Mouse (Mus musculus): ENCODE measurements around the gene Tgif1.

Gene Tgif1

DNA sequence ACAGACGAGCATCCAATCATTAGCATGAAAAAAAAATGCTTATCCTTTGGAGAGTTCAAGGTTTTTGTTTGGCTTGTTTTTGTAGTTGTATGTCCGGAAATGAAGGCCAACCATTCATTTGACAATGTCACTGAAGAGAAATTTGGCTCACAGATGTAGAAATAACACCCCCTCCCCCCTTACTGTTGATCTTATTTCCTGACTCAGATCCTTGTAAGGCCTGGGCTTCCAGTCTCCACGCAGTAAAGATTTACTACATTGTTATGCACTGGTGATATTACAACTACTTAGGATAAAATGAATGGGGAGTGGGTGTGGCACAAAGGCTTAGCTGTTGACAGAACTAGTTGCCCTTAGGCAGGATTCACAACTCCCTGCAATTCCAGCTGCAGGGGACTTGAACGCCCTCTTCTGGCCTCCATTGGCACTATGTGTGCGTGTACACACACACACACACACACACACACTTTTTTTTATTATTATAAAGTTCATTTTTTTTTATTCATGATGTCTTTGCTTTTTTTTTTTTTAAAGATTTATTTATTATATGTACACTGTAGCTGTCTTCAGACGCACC is 13.3 kb upstream of the Tgif1 start:
- peak; percentile 96 for DNase-seq (ENCODE audit: low read depth, low spot score)

DNA sequence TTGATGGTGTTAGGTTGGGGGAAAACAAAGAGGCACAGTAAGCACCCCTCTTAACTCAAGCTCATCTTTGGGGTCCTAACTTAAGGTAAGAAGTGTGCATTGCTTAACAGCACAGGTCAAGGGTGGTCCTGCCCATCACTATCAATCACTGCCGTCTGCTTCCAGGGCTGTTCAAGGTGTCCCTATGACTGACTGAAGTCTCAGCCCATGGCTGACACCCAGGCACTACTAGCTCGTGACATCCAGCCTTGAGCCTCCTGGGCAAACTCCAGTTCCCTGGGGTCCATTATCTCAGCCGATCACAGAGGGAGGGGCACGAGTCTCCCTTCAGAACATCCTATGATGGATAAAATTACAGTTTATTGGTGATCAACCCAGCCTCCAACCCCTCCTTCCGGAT is 12.7 kb upstream of the Tgif1 start:
- no peak for DNase-seq (ENCODE audit: low read depth, low spot score)

DNA sequence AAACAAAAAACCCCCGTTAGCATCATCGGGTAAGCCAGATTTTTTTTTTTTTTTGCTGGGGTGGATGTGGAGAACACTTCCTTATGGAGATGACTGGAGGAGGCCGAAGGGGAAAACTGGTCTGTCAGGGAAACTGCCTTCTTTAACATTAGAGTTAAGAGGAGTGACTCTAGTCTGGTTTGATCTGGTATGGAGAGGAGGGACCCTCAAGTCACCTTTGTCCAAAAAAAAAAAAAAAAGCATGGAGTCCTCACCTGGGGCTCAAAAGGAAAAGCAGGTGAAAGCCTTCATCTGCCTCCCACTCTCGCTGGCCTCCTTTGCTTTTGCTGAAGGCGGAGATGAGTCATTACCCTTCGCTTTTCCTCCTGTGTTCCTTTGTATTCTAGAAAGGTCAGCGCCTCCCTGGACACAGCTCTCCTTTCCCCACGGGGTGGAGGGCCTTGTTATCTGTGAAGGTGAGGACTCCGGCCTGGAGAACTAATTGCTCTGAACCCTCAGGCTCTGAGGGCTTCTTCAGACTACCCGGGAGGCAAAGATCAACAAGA is 11.8 kb upstream of the Tgif1 start:
- peak; percentile 92 for DNase-seq (ENCODE audit: low read depth, low spot score)

DNA sequence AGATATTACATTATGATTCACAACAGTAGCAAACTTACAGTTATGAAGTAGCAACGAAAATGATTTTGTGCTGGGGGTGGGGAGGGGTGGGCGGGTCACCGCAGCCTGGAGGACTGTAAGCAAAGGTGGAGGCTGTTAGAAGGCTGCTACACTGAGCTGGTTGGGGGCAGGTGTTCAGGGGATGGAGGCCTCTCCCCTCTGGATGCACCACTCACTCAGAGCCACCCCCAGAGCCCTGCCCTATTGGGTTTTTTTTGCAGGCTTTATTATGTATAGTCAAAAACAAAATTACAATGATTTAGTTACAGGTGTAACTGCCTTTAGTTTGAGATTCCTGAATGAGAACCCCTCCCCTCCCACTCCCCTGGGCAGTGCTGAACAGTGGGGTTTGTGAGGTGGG is 11.3 kb upstream of the Tgif1 start:
- DNase-seq (ENCODE audit: low read depth, low spot score) = no peak

DNA sequence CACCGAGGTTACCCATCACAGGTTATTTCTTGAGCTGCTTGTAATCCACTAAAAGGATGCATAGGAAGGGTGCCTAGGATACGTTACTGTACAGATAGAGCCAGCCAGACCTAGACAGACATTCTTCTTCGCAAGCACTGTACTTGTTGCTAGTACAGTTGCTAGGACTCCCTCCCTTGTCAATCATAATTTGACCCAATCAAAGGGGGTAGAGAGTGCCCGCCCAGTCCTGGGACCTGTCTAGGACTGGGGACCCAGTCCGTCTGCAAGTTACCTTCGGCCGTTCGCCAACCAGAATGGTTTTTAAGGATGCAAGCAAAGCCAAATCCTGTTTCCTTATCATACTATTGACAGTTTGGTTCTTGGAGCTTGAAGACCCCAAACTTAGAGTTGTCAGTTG is 10.8 kb upstream of the Tgif1 start:
- no peak for DNase-seq (ENCODE audit: low read depth, low spot score)

DNA sequence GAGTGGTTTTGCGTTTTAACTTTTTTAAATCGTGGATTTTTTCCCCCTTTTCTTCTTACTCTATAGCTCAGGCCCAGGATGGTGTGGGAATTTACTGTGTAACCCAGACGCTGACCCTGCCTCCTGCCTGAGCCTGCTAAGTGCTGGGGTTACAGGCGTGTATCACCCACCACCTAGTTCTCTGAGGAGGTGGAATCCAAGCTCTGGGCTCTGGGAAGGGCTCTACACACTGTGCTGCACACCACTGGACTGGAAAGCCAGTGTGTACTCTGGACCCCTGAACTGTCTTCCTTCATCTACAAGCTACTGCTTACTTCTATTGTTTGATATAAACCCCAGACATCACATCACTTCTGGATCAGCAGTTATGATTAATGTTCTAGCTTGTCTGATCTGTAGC is 5.5 kb upstream of the Tgif1 start:
- DNase-seq (ENCODE audit: low read depth, low spot score) = no peak

DNA sequence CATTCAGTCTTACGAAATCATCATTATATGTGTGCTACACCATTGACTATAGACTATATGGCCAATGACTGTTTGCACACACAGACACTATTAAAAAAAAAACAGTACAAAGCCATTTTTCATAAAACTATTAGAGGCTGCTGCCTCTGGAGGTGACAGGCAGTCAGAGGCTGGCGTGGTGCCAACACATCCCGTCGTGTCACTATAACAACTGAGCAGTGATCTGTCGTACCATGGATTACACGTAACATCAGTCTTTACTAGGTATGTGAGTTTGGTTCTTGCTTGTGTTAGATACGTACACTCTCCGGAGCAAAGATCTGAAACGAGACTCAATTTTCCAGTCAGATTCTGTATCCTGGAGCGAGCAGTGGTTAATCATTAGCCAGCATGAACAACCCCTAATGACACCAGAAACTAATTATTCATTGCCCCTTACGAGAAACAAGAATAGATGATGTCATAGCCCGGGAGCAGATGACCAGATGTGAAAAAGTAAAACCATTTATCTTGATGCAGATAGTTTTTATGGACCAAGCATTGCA is 3.6 kb upstream of the Tgif1 start:
- DNase-seq (ENCODE audit: low read depth, low spot score) = no peak

DNA sequence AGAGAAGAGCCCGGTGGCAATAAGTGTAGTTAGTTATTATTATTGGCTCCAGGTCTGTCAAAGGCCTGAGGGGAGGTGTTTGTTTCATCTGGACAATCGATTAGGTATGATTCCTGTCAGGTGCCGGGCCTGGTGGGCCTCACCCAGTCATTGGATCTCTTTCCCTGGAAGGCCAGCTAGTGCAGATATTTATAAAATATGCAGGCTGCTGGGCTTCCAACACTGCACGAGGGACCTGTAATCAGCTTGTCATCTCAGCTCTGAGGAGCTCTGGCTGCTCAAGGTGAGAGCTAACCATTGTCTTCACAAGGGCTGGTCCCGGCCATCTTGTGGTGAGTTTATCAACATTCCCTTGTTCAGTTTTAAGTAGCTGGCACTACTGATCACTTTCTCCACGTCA is 675 bp upstream of the Tgif1 start:
- peak; percentile 57 for DNase-seq (ENCODE audit: low read depth, low spot score)

DNA sequence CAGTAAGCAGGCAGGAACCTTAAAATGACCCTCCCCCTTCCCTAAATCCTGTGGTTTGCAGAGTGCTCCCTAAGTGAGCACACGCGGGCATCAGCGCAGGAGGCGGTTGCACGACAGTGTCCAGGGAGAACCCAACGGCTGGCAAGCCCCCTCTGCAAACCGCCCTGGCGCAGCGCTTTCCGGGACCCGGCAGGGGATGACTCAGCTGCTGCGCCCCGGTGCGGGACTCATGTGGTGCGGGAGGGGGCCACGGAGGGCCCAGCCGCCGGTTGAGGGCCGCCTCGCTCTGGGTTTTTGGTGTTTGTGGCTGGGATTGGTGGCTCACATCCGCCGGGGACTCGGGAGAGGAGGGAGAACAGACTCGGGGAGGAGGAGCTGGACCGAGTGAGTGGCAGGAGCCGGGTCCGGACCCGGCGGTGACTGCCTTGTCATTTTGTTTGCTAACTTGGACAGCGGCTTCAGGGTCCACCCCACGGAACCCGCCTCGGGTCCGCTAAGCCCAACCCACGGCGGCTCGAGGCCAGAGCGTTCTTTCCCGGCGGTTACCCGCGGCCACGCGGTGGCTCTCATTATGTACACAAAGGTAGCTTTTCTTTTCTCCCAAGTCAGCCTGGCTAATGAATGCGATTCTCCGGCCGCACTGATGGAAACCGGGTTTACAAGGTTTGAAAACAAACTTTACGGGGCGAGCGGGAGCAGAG is 510 bp downstream of the Tgif1 start:
- peak; percentile 83 for DNase-seq (ENCODE audit: low read depth, low spot score)

DNA sequence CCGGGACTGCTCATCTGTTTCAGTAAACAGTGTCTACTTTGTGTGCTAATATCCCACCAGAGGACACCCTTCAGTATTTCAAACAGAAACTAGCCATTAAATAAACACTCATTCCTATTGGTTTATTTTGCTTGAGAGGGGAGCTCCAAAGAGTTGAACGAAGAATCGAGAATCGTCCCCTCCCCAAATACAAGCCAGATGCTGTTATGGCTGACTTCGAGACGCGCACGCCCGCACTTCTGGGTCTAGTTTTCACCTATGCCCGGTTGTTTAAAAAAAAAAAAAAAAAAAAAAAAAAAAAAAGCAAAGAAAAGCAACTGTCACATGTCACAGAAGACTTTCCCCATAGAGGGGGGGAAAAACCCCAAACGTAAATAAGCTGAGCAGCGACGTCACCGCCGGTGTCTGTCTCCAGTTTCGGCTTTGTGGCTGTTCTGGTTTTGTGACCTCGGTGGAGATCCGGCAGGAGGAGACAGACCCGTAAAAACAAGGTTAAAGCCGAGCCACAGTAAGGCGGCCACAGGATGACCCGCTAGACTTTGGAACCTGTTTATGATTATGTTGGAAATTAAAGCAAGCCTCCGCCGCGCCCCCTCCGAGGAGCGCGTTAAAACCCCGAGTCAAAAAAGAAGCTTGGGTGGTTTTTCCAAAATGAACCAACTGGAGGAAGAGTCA is 1.2 kb downstream of the Tgif1 start:
- DNase-seq (ENCODE audit: low read depth, low spot score) = no peak

DNA sequence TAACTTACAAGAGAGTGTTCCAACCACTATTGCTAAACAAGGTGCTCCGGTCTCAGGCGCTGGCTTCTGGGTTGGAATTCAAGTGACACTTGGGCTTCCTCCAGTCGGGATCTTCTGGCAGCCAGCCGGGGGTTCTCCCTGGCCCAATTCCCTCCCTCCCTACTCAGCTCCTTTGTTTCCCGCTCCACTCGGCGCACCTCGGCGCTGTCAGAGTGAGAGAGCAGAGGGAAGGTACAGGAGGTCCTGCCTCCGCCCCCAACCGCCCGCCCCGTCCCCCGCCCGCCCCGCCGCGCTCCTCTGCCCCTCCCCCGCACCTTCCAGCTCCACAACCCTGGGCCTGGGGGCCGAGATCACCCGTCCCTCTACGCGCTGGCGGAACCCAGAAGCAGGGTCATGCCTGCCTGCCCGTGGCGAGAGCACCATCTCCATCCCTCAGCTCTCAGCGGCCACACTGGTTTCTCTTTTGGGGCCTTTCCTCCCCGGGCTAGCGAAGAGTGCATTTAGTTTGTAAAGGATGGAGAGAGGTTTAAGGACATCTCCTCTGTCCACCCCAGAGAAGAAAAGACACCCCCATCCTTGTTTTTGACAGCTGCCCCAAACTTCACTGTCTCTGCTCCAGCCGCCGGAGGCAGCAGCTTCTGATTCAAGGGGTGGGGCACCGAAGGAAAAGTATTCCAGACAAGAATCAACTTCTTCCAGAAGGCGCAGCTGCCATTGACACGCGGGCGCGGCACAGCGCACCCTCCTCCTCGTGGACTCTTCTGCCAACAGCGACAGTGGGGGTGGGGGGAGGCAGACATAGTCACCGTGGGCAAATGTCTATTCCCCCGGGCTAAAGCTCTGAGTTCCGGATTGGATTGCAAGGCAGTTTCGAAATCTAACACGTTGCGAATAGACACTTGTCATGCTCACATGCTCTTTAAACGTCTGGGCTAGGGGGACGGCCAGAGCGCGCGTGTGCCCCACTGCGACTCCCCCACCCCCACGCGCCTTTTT is 2.1 kb downstream of the Tgif1 start:
- peak; percentile 88 for DNase-seq (ENCODE audit: low read depth, low spot score)

DNA sequence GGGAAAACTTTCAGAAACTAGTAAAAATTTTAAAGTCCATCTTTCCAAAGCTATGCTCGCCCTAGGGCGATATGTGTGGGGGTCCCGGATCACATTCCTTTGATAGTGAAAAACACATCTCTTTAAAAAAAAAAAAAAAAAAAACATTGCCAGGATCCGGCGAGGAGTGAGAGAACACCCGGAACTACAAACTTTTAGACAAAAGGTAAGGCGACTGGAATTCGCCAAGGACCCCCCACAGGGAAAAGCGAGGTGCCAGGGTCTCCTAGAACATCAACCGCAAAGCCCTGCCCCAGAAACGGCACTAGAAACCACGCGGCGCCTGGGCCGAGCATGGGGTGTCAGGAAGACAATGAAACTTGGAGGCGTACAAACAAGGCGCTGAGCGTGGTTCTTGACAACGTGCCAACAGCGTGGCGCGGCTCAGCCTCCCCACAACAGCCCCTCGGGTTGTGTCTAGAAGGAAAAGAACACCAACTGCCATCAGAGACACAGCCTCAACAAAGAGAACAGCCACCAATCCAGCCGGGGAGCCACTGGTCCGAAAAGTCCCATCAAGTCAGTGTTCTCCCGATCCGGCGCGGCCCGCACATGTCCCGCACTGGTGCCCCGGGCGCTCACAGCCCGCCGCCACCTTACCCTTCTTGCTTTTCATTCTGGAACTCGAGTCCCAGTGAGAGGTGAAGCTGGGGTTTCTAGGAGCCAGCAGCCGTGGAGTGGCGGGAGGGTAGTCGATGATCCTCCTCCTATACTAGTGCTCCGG is 2.9 kb downstream of the Tgif1 start:
- DNase-seq (ENCODE audit: low read depth, low spot score) = peak; percentile 71

DNA sequence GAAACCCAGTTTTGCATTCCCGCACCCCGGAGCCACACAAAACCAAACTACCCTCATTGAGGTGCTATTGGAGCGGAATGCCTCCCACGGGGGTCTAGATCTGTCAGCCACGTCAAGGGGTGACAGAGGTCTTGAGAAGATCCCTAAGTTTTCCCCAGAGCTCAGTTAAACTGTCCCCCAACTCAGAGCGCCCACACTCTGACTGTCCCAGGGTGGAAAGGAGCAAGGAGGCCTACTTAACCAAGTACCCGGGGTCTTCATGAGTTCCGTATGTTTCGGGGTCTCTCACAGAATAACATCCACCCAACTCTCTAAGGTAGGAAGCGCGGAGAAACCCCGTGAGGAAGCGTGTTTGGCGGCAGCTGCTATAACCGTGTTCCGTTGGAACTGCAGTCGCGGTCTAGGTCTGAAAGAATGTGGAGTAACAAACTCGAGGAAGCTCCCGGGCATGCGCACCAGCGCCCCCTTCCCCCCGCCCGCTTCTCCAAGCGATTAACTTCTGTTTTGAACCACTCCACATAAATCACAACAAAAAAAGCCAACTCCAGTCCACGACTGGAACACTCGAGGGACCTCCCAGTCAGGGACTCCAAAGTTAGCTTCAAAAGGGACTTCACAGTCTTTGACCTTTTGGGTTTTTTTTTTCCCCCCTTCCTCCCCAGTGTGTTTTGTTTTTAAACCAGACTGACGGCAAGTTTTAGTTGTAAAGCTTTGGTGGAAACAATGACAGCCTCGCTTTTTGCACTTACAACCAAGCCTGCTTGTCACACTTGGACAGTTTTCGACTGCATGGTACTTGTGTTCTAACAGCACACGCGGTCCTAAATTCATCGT is 3.7 kb downstream of the Tgif1 start:
- DNase-seq (ENCODE audit: low read depth, low spot score) = peak; percentile 91

DNA sequence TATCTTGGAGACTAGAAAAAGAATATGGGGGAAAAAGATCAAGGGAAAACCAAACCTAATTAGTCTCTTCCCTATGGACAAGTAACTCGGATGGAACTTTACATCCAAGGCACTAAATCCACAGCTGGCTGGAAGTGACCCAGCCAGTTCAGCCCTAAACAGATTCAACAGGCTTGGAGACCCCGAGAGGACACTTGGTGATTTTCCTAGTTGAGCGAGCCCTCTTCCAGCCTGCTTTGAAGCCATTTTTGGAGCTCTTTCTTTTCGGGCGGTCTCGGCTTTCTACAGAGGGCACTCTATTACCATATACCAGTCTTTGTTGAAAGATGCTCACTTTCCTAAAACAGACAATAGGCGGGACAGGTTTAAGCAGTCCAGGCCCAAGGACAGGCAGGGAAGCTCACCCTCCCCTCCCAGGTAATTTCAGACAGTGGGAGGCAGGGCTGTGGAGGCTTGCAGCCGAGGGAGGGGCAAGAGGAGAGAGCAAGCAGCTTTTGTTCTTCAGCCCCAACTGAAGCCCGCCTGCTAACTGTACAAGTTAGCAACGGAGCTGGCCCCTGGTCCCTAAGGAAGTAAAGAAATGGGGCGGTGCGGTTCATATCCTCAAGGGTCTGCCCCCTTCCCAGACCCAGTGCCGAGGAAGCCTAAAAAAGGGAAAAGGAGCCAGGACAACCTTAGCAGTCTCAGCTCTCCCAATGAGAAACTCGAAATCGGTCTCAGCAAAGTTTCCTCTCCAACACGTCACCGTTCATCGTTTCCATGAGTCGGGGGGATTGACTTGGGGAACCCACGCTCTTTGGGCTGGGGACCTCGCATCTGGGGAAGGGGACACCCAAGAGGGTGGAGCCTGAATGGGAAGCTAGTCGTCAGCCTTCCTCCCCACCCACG is 4.6 kb downstream of the Tgif1 start:
- DNase-seq (ENCODE audit: low read depth, low spot score) = peak; percentile 93

DNA sequence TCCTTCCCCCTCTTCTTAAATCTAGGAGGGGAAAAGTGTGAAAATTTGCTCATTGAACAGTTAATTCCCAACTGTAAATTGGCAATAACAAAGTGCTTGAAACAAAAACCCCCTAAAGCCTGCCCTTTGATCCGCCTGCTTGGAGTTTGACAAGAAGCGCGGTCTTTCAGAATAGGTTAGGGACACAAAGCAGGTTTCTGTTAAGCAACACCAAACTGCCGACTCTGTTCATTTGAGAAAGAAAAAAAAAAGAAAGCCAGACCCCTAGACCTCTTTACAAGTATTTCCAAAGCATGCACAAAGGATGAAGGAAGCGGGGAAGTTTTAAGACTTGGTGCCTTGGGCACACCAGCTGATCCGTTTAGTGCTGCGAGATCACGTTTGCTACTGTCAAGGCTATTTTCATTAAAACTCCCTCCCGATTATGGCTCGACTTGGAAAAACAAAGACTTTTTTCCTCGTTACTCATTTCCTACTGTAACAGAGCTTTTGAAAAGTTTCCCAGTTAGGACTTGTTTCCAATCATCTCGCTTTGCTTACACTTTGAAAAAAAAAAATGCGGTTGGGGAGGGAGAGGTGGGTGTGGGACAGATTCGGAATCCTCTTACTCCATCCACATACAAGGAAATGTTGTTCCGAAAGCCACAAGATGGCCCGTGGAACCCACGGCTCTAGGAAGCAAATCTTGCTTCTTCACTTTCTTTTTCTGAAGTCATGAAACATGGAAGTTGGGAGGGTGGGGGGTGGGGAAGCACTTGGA is 5.4 kb downstream of the Tgif1 start:
- peak; percentile 62 for DNase-seq (ENCODE audit: low read depth, low spot score)

DNA sequence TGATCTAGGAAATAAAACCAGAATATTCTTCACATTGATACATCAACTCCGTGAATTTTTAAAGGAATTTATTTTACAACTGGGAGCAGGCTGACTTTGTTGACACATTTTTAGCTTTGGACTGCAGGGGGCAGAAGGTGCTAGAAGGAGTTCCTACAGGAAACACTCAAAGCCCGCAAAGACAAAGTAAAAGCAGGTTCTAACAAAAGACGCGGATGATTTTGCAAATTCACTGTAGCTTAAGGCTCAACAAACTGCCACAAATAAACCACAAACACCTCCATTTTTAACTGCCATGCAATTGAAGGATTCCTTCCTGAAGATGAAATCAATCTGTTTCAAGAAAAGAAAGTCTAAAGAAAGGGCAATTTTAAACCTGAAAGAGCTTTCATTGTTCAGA is 6.3 kb downstream of the Tgif1 start:
- DNase-seq (ENCODE audit: low read depth, low spot score) = peak; percentile 81

DNA sequence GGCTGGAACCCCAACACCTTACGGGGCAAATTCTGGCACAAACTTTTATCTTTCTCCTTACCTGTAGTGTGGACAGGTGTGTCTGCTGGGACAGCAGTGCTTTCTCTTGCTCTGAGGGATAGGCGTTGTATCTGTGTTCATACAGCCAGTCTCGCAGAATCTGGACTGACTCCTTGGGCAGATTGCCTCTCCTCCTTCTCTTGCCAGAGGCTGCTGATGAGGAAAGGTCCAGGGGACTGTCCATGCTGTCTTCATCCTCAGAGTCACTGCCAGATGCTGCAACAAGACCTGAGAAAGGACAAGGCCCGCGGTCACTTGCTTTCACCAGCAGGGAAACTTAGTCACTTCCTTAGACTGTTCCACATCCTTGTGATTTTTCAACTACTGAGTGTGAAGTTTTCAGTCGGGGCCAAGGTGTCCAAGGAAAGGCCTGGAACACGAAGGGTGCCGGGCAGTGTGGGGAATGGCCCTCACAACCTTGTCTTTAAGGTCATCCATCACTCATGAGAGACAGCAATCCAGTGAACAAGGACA is 7.2 kb downstream of the Tgif1 start:
- DNase-seq (ENCODE audit: low read depth, low spot score) = no peak

DNA sequence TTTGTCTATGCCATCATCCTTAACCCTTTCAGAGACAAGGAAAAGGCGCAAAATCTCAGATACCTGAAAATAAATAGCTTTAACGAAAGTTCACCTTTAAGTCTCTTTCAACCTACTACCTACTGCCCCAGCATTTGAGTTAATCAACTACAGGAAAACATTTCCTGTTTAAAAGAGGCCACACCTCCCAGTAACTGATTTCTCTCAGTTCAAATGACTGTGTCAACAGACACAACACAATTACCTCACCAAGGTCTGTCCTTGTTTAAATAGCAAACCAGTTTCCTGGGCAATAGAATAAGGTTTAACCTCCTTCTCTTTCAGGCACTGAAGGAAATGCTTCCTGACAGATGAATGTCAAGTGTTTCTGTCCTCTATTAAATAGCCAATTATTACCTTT is 7.8 kb downstream of the Tgif1 start:
- DNase-seq (ENCODE audit: low read depth, low spot score) = no peak
